In the genomic region with DNA sequence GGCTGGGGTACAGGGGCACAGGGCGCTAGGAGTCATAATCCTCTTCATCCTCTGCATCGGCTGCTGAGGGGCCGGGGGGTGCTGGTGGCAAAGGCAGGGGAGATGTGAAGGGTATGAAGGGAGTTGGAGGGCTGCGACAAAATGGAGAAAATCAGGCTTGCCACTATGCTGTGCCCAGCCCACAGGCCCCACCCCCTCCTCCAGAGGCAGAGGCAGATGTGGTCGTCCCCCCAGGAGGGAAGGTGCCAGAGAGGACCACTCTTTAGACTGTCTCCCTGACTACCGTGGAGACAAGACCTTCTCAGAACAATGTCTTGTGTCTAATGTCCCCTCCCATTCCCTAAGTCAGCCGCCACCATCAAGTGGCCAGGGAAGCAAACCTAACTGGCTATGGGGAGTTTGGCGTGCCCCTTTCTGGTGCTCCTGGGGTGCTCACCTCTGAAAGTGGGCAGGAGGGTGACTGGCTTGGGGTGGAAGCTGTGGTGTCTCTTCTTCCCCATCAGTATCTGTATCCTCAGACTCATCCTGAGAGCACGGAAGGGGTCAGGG, we compare ENCODE assay signal across 10 mouse cellular contexts. TPM values are rescaled to one million over a fixed set of nuclear protein-coding genes. Genes with fewer than 3 reads are reported as not detected.
A peak's percentile ranks its signal among the peaks of the same experiment; 100 is the strongest.
DNase-seq lines count a peak whose midpoint lies in the region; ATAC-seq lines count a peak whose summit lies in the region.
"Had no signal": no experiment of that assay in that cellular context is flagged by ENCODE, and none has a peak within 500 bp of the region (broad histone marks: within the 10 kb centered on the region; RNA-seq: fewer than 3 reads in every experiment).

No protein-coding gene starts in this region.

- no peaks in the 10 kb centered on the region for H3K9me3 ChIP-seq in megakaryocyte, embryonic 14.5 days
- no peaks in the 10 kb centered on the region for H3K9me3 ChIP-seq in limb, embryonic 10.5 days (replicated peaks)
- H3K9me3 ChIP-seq in stomach, embryonic 15.5 days = no peaks in the 10 kb centered on the region

- no peak overlapping the region for H3K9ac ChIP-seq in stomach, embryonic 15.5 days

- WGBS in limb, embryonic 10.5 days = 85% methylated on average over 9 of the region's 9 CpGs
- 80% methylated on average over 9 of the region's 9 CpGs for WGBS in stomach, embryonic 15.5 days

- peak overlapping the region; percentile 87; the same call in 1 of the 2 replicates for H3K4me2 ChIP-seq in stomach, embryonic 15.5 days

- no peak for ATAC-seq in megakaryocyte, adult 5-6 weeks (ENCODE audit: poor library complexity, severe bottlenecking)
- ATAC-seq in stomach, embryonic 15.5 days (ENCODE audit: insufficient read depth, low FRiP score, low read depth) = no peak

- H3K4me3 ChIP-seq in megakaryocyte, embryonic 14.5 days (replicated peaks) = peak overlapping the region; percentile 100
- peak overlapping the region; percentile 90 for H3K4me3 ChIP-seq in limb, embryonic 10.5 days
- H3K4me3 ChIP-seq in stomach, embryonic 15.5 days (replicated peaks) = 0 out of 2 replicates have a peak overlapping the region, but pooled peaks have one; percentile 89

- intact Hi-C loops in left cerebral cortex, postnatal 14 days (cut with DNase I) = no loop called here

- peaks cover 60% of the 10 kb centered on the region for H3K4me1 ChIP-seq in megakaryocyte, embryonic 14.5 days
- H3K4me1 ChIP-seq in limb, embryonic 10.5 days = peaks cover 37% of the 10 kb centered on the region
- H3K4me1 ChIP-seq in stomach, embryonic 15.5 days = peaks cover 31% of the 10 kb centered on the region

- DNase-seq in cerebellum, adult 8-10 months = peak; percentile 31
- DNase-seq in cerebellum, postnatal 4 days (ENCODE audit: low spot score in 2 of 2) = no peak
- no peak for DNase-seq in limb, embryonic 10.5 days (ENCODE audit: low spot score)
- no peak for DNase-seq in left cerebral cortex, postnatal 14 days (ENCODE audit: low spot score in 2 of 2)
- DNase-seq in urinary bladder, postnatal 10 days (ENCODE audit: low spot score) = no peak
- DNase-seq: B cell, adult 2 months had no signal

- H3K36me3 ChIP-seq in megakaryocyte, embryonic 14.5 days (replicated peaks; ENCODE audit: low read length) = peaks cover 61% of the 10 kb centered on the region
- peaks cover 69% of the 10 kb centered on the region for H3K36me3 ChIP-seq in limb, embryonic 10.5 days
- H3K36me3 ChIP-seq in stomach, embryonic 15.5 days = peaks cover 21% of the 10 kb centered on the region

- peak overlapping the region; percentile 97; the same call in 1 of the 2 replicates for H3K27ac ChIP-seq in limb, embryonic 10.5 days
- H3K27ac ChIP-seq in stomach, embryonic 15.5 days = no peak overlapping the region

- no peaks in the 10 kb centered on the region for H3K27me3 ChIP-seq in megakaryocyte, embryonic 14.5 days (replicated peaks)
- no peaks in the 10 kb centered on the region for H3K27me3 ChIP-seq in limb, embryonic 10.5 days (ENCODE audit: low read depth, poor library complexity, severe bottlenecking)
- no peaks in the 10 kb centered on the region for H3K27me3 ChIP-seq in stomach, embryonic 15.5 days (replicated peaks)

RNA-seq across cellular contexts. Expression of gene Drap1, which starts 1.8 kb away (rescaled TPM):
- polyA plus RNA-seq in megakaryocyte, embryonic 14.5 days (2012; ENCODE audit: insufficient read depth, low replicate concordance) = 369 and 449 TPM in 2 replicates
- total RNA-seq in megakaryocyte, adult 5-6 weeks (2015) = 62.3 and 72.3 TPM in 2 replicates
- total RNA-seq in megakaryocyte, adult 5-6 weeks (2017) = 53.7 and 59.0 TPM in 2 replicates
- polyA plus RNA-seq in limb, embryonic 10.5 days (2016; fragmentation: Nextera tagmentation; extraction: Ambion mirVana) = 224 and 246 TPM in 2 replicates
- 210 and 222 TPM in 2 replicates for polyA plus RNA-seq in stomach, embryonic 15.5 days (2015; fragmentation: Nextera tagmentation; extraction: Ambion mirVana)
- 100 to 1,000 TPM; 168 to 192 TPM for total RNA-seq in left cerebral cortex, postnatal 14 days (2021)

RNA-seq across cellular contexts. Expression of gene AI837181, which starts 2.0 kb away (rescaled TPM):
- 100 and 136 TPM in 2 replicates for polyA plus RNA-seq in megakaryocyte, embryonic 14.5 days (2012; ENCODE audit: insufficient read depth, low replicate concordance)
- total RNA-seq in megakaryocyte, adult 5-6 weeks (2015) = 20.3 and 23.7 TPM in 2 replicates
- total RNA-seq in megakaryocyte, adult 5-6 weeks (2017) = 8.9 and 15.6 TPM in 2 replicates
- 59.7 and 68.8 TPM in 2 replicates for polyA plus RNA-seq in limb, embryonic 10.5 days (2016; fragmentation: Nextera tagmentation; extraction: Ambion mirVana)
- polyA plus RNA-seq in stomach, embryonic 15.5 days (2015; fragmentation: Nextera tagmentation; extraction: Ambion mirVana) = 47.8 and 49.4 TPM in 2 replicates
- total RNA-seq in left cerebral cortex, postnatal 14 days (2021) = 10 to 100 TPM; 60.8 to 63.3 TPM

RNA-seq across cellular contexts. Expression of gene Tsga10ip, which starts 20.6 kb away (rescaled TPM):
- polyA plus RNA-seq in megakaryocyte, embryonic 14.5 days (2012; ENCODE audit: insufficient read depth, low replicate concordance) = 2.6 TPM in 1 of 2 replicates, not detected in the other
- not detected in 2 replicates for total RNA-seq in megakaryocyte, adult 5-6 weeks (2015)
- total RNA-seq in megakaryocyte, adult 5-6 weeks (2017) = not detected in 2 replicates
- polyA plus RNA-seq in limb, embryonic 10.5 days (2016; fragmentation: Nextera tagmentation; extraction: Ambion mirVana) = not detected in 2 replicates
- polyA plus RNA-seq in stomach, embryonic 15.5 days (2015; fragmentation: Nextera tagmentation; extraction: Ambion mirVana) = 8.3 and 12.9 TPM in 2 replicates
- total RNA-seq in left cerebral cortex, postnatal 14 days (2021) = under 1 TPM in 1 of 2 experiments, not detected in 1; 0.29 TPM
- total RNA-seq: neutrophil, adult 5-6 weeks had no signal

RNA-seq across cellular contexts. Expression of gene Fosl1, which starts 24.4 kb away (rescaled TPM):
- 4.3 TPM in 1 of 2 replicates, not detected in the other for polyA plus RNA-seq in megakaryocyte, embryonic 14.5 days (2012; ENCODE audit: insufficient read depth, low replicate concordance)
- total RNA-seq in megakaryocyte, adult 5-6 weeks (2015) = 0.48 and 1.2 TPM in 2 replicates
- 0.69 and 0.95 TPM in 2 replicates for total RNA-seq in megakaryocyte, adult 5-6 weeks (2017)
- polyA plus RNA-seq in limb, embryonic 10.5 days (2016; fragmentation: Nextera tagmentation; extraction: Ambion mirVana) = not detected in 2 replicates
- polyA plus RNA-seq in stomach, embryonic 15.5 days (2015; fragmentation: Nextera tagmentation; extraction: Ambion mirVana) = not detected in 2 replicates
- total RNA-seq in left cerebral cortex, postnatal 14 days (2021) = not detected
- total RNA-seq: neutrophil, adult 5-6 weeks had no signal

RNA-seq across cellular contexts. Expression of gene Sart1, which starts 34.5 kb away (rescaled TPM):
- 44.3 and 152 TPM in 2 replicates for polyA plus RNA-seq in megakaryocyte, embryonic 14.5 days (2012; ENCODE audit: insufficient read depth, low replicate concordance)
- total RNA-seq in megakaryocyte, adult 5-6 weeks (2015) = 47.2 and 57.3 TPM in 2 replicates
- total RNA-seq in megakaryocyte, adult 5-6 weeks (2017) = 62.2 and 64.6 TPM in 2 replicates
- 103 and 111 TPM in 2 replicates for polyA plus RNA-seq in limb, embryonic 10.5 days (2016; fragmentation: Nextera tagmentation; extraction: Ambion mirVana)
- polyA plus RNA-seq in stomach, embryonic 15.5 days (2015; fragmentation: Nextera tagmentation; extraction: Ambion mirVana) = 74.8 and 75.3 TPM in 2 replicates
- 10 to 100 TPM; 84.0 to 85.4 TPM for total RNA-seq in left cerebral cortex, postnatal 14 days (2021)
